Mouse (Mus musculus) olfactory bulb, adult 2 months (tissue): Measurements from ENCODE around the gene Sall2.

Experiments used
- CTCF ChIP-seq: fragments of 200-500 bp; IDR thresholded peaks from 2 replicates; pipeline ENCODE4 v1.5.1; 2012; ENCODE audit warnings: low read depth, mild to moderate bottlenecking, low read length, moderate library complexity; ENCODE audit not compliant: insufficient read depth
- POLR2A ChIP-seq: fragments of 200-500 bp; IDR thresholded peaks from 2 replicates; pipeline ENCODE4 v1.6.1; 2012; ENCODE audit warnings: mild to moderate bottlenecking, low read depth, low read length, moderate library complexity; ENCODE audit not compliant: insufficient read depth

GRCm38 (mm10) chr14:52315792-52316440, 12.6 kb downstream of the Sall2 start:
- no peak for TF ChIP-seq CTCF
- peak; percentile 70; the same call in 1 of the 2 replicates for TF ChIP-seq POLR2A
